Mouse (Mus musculus) heart, embryonic 16.5 days (tissue): ENCODE results near the gene Rcn1. TPM values are rescaled to one million over a fixed set of nuclear protein-coding genes. Genes with fewer than 3 reads are reported as not detected.

Source experiments
- ATAC-seq: fragments of 200-750 bp; cut with Nextera tagmentation; replicated peaks from 2 replicates; pipeline ENCODE4 v1.8.0; 2017; ENCODE audit warnings: moderate number of reproducible peaks; ENCODE audit not compliant: insufficient read depth, low FRiP score; ENCODE audit errors: extremely low read depth
- H3K27ac ChIP-seq: fragments of 300-500 bp; sonication (generic); 2 replicates; pipeline ENCODE4 v1.5.1; 2014; ENCODE audit warnings: mild to moderate bottlenecking, low read length, control low read depth, moderate library complexity
- H3K27me3 ChIP-seq: fragments of 300-500 bp; sonication (generic); 2 replicates; pipeline ENCODE4 v1.6.1; 2014; ENCODE audit warnings: low read length, mixed read lengths; ENCODE audit not compliant: control insufficient read depth, insufficient read depth
- H3K36me3 ChIP-seq: fragments of 300-500 bp; sonication (generic); 2 replicates; pipeline ENCODE4 v1.6.1; 2014; ENCODE audit not compliant: control insufficient read depth, insufficient read depth
- H3K4me1 ChIP-seq: fragments of 300-500 bp; sonication (generic); 2 replicates; pipeline ENCODE4 v1.6.1; 2014; ENCODE audit warnings: low read length, mixed read lengths; ENCODE audit not compliant: control insufficient read depth, insufficient read depth
- H3K4me2 ChIP-seq: fragments of 300-500 bp; sonication (generic); 2 replicates; pipeline ENCODE4 v1.6.1; 2014; ENCODE audit warnings: low read depth, mild to moderate bottlenecking, control low read depth, low read length
- H3K4me3 ChIP-seq: fragments of 300-500 bp; sonication (generic); 2 replicates; pipeline ENCODE4 v1.5.1; 2014; ENCODE audit warnings: mild to moderate bottlenecking, control low read depth, low read length
- H3K9ac ChIP-seq: fragments of 300-500 bp; sonication (generic); 2 replicates; pipeline ENCODE4 v1.6.1; 2014; ENCODE audit warnings: low read length, control low read depth
- H3K9me3 ChIP-seq: fragments of 300-500 bp; sonication (generic); replicated peaks from 2 replicates; pipeline ENCODE4 v1.6.1; 2016; ENCODE audit warnings: low read length; ENCODE audit not compliant: control insufficient read depth
- WGBS: fragments of 180-500 bp; shearing (Covaris S2); extraction: QIAGEN DNeasy Blood & Tissue Kit; methylation state at CpG from one replicate; pipeline ENCODE4 v1.1.7; 2014; 5-methylcytosine and 5-hydroxymethylcytosine counted together
- polyA plus RNA-seq: library from polyadenylated mRNA; unstranded; fragments of >200 nt; fragmentation: Nextera tagmentation; extraction: Ambion mirVana; gene quantifications from 2 replicates; pipeline ENCODE4 v1.2.1, GENCODE M21; 2015

Gene Rcn1
- polyA plus RNA-seq, 1 experiment from 2014 or later: 123 TPM

- Histone ChIP-seq H3K36me3 (no peaks in the 10 kb centered on the region), H3K27ac (no peak overlapping the region), H3K27me3 (no peaks in the 10 kb centered on the region), H3K4me3 (no peak overlapping the region), H3K9ac (no peak overlapping the region), H3K4me1 (peaks cover 27% of the 10 kb centered on the region), H3K9me3 (no peaks in the 10 kb centered on the region), H3K4me2 (no peak overlapping the region)
- 91% methylated on average over 4 of the region's 4 CpGs for WGBS
- no peak for ATAC-seq
Observed at GRCm38 (mm10) chr2:105400558-105400957, 1.4 kb upstream of the Rcn1 start.

GRCm38 (mm10) chr2:105398636-105399084, 459 bp downstream of the Rcn1 start:
- Histone ChIP-seq H3K9ac (peak overlapping the region; percentile 91), H3K36me3 (peaks cover 7% of the 10 kb centered on the region), H3K4me2 (peak overlapping the region; percentile 72), H3K27ac (peak overlapping the region; percentile 95), H3K4me3 (peak overlapping the region; percentile 90), H3K4me1 (peaks cover 27% of the 10 kb centered on the region), H3K27me3 (no peaks in the 10 kb centered on the region), H3K9me3 (no peaks in the 10 kb centered on the region)
- peak; percentile 58 for ATAC-seq
- WGBS: 0% methylated on average over 31 of the region's 31 CpGs

- Histone ChIP-seq H3K4me2 (peak overlapping the region; percentile 72), H3K4me1 (peaks cover 30% of the 10 kb centered on the region), H3K27me3 (no peaks in the 10 kb centered on the region), H3K36me3 (peaks cover 12% of the 10 kb centered on the region), H3K27ac (no peak overlapping the region), H3K9ac (peak overlapping the region; percentile 91), H3K9me3 (no peaks in the 10 kb centered on the region), H3K4me3 (peak overlapping the region; percentile 90)
- 37% methylated on average over 5 of the region's 5 CpGs for WGBS
- no peak for ATAC-seq
Observed at GRCm38 (mm10) chr2:105397446-105398211, 1.5 kb downstream of the Rcn1 start.

GRCm38 (mm10) chr2:105396066-105396465, 3.1 kb downstream of the Rcn1 start:
- ATAC-seq: no peak

GRCm38 (mm10) chr2:105394375-105394774, 4.7 kb downstream of the Rcn1 start:
- Histone ChIP-seq H3K4me2 (no peak overlapping the region), H3K9me3 (no peaks in the 10 kb centered on the region), H3K9ac (no peak overlapping the region), H3K36me3 (peaks cover 24% of the 10 kb centered on the region), H3K4me3 (no peak overlapping the region), H3K27ac (no peak overlapping the region), H3K4me1 (peaks cover 28% of the 10 kb centered on the region), H3K27me3 (no peaks in the 10 kb centered on the region)
- ATAC-seq: no peak
- 70% methylated on average over 4 of the region's 4 CpGs for whole genome bisulfite sequencing

More at GRCm38 (mm10) chr2:105396066-105396465, 3.1 kb downstream of the Rcn1 start:
- no peak overlapping the region for H3K27ac ChIP-seq
- H3K36me3 ChIP-seq: peaks cover 20% of the 10 kb centered on the region
- H3K4me1 ChIP-seq: peaks cover 33% of the 10 kb centered on the region
- H3K27me3 ChIP-seq: no peaks in the 10 kb centered on the region
- H3K9ac ChIP-seq: no peak overlapping the region
- H3K4me3 ChIP-seq: no peak overlapping the region
- H3K4me2 ChIP-seq: no peak overlapping the region
- WGBS: 76% methylated on average over 9 of the region's 9 CpGs
- no peaks in the 10 kb centered on the region for H3K9me3 ChIP-seq

- Histone ChIP-seq H3K27me3 (no peaks in the 10 kb centered on the region), H3K4me3 (no peak overlapping the region), H3K9ac (no peak overlapping the region), H3K27ac (no peak overlapping the region), H3K9me3 (no peaks in the 10 kb centered on the region), H3K36me3 (peaks cover 30% of the 10 kb centered on the region), H3K4me1 (peaks cover 20% of the 10 kb centered on the region), H3K4me2 (no peak overlapping the region)
- no peak for ATAC-seq
- WGBS: 37% methylated on average over 2 of the region's 2 CpGs
Observed at GRCm38 (mm10) chr2:105392514-105392913, 6.6 kb downstream of the Rcn1 start.

- H3K36me3 ChIP-seq: peaks cover 39% of the 10 kb centered on the region
- H3K4me2 ChIP-seq: no peak overlapping the region
- no peak for ATAC-seq
- H3K27ac ChIP-seq: no peak overlapping the region
- H3K27me3 ChIP-seq: no peaks in the 10 kb centered on the region
- H3K4me3 ChIP-seq: no peak overlapping the region
- 93% methylated on average over 4 of the region's 4 CpGs for WGBS
- H3K9ac ChIP-seq: no peak overlapping the region
- H3K4me1 ChIP-seq: peaks cover 9% of the 10 kb centered on the region; the same call in 1 of the 2 replicates
- H3K9me3 ChIP-seq: no peaks in the 10 kb centered on the region
Observed at GRCm38 (mm10) chr2:105391414-105391784, 7.7 kb downstream of the Rcn1 start.

GRCm38 (mm10) chr2:105390653-105391413, 8.3 kb downstream of the Rcn1 start:
- peaks cover 44% of the 10 kb centered on the region for H3K36me3 ChIP-seq

More at GRCm38 (mm10) chr2:105390653-105391413, 8.3 kb downstream of the Rcn1 start:
- WGBS: 58% methylated on average over 6 of the region's 6 CpGs
- H3K9ac ChIP-seq: no peak overlapping the region
- H3K9me3 ChIP-seq: no peaks in the 10 kb centered on the region
- no peak overlapping the region for H3K4me2 ChIP-seq
- no peak for ATAC-seq
- H3K27ac ChIP-seq: no peak overlapping the region
- H3K27me3 ChIP-seq: no peaks in the 10 kb centered on the region
- peaks cover 6% of the 10 kb centered on the region; the same call in 1 of the 2 replicates for H3K4me1 ChIP-seq
- no peak overlapping the region for H3K4me3 ChIP-seq
